Mouse (Mus musculus): Measurements from ENCODE around the gene Cd207. TPM values are rescaled to one million over a fixed set of nuclear protein-coding genes. Genes with fewer than 3 reads are reported as not detected.

The Cd207 gene
- not detected for total RNA-seq (2021)
- long read RNA-seq, experiment 1 = 0 reads
- long read RNA-seq, experiment 2 = 0 reads

- no peak for DNase-seq
Measured at GRCm38 (mm10) chr6:83677757-83678156, at the start of gene Cd207. Gene Cd207, minus strand, starts transcription at chr6:83677857.

- DNase-seq = no peak
Measured at GRCm38 (mm10) chr6:83727178-83727577, 49.5 kb upstream of the Cd207 start.

- no peak for DNase-seq
Measured at GRCm38 (mm10) chr6:83722526-83722925, 44.9 kb upstream of the Cd207 start.

GRCm38 (mm10) chr6:83717026-83717425 is 39.4 kb upstream of the Cd207 start:
- DNase-seq = no peak

- DNase-seq = no peak
Measured at GRCm38 (mm10) chr6:83715461-83716196, 38.0 kb upstream of the Cd207 start.

GRCm38 (mm10) chr6:83714221-83715123 is 36.8 kb upstream of the Cd207 start:
- DNase-seq = peak; percentile 30

- DNase-seq = no peak
Measured at GRCm38 (mm10) chr6:83713271-83714136, 35.8 kb upstream of the Cd207 start.

GRCm38 (mm10) chr6:83711725-83712475 is 34.2 kb upstream of the Cd207 start:
- DNase-seq = no peak

- DNase-seq = peak; percentile 72
Measured at GRCm38 (mm10) chr6:83711067-83711675, 33.5 kb upstream of the Cd207 start, which contains the start of gene Vax2. Gene Vax2, plus strand, starts transcription at chr6:83711264.

GRCm38 (mm10) chr6:83710361-83711066 is 32.9 kb upstream of the Cd207 start:
- DNase-seq = no peak

GRCm38 (mm10) chr6:83707738-83708510 is 30.3 kb upstream of the Cd207 start:
- no peak for DNase-seq

- no peak for DNase-seq
Measured at GRCm38 (mm10) chr6:83704701-83705100, 27.0 kb upstream of the Cd207 start.

- DNase-seq = no peak
Measured at GRCm38 (mm10) chr6:83704294-83704693, 26.6 kb upstream of the Cd207 start.

- no peak for DNase-seq
Measured at GRCm38 (mm10) chr6:83703722-83704078, 26.0 kb upstream of the Cd207 start.

GRCm38 (mm10) chr6:83703000-83703721 is 25.5 kb upstream of the Cd207 start:
- no peak for DNase-seq

- DNase-seq = peak; percentile 9
Measured at GRCm38 (mm10) chr6:83702146-83702999, 24.7 kb upstream of the Cd207 start.

- no peak for DNase-seq
Measured at GRCm38 (mm10) chr6:83701001-83701400, 23.3 kb upstream of the Cd207 start.

GRCm38 (mm10) chr6:83699971-83700370 is 22.3 kb upstream of the Cd207 start:
- no peak for DNase-seq
